Mouse (Mus musculus): Measurements from ENCODE around the gene Hspa1l. TPM values are rescaled to one million over a fixed set of nuclear protein-coding genes. Genes with fewer than 3 reads are reported as not detected.

Gene Hspa1l
- total and polyA plus RNA-seq, 2 experiments from 2014 or later: 0.76 to 0.99 TPM

DNA sequence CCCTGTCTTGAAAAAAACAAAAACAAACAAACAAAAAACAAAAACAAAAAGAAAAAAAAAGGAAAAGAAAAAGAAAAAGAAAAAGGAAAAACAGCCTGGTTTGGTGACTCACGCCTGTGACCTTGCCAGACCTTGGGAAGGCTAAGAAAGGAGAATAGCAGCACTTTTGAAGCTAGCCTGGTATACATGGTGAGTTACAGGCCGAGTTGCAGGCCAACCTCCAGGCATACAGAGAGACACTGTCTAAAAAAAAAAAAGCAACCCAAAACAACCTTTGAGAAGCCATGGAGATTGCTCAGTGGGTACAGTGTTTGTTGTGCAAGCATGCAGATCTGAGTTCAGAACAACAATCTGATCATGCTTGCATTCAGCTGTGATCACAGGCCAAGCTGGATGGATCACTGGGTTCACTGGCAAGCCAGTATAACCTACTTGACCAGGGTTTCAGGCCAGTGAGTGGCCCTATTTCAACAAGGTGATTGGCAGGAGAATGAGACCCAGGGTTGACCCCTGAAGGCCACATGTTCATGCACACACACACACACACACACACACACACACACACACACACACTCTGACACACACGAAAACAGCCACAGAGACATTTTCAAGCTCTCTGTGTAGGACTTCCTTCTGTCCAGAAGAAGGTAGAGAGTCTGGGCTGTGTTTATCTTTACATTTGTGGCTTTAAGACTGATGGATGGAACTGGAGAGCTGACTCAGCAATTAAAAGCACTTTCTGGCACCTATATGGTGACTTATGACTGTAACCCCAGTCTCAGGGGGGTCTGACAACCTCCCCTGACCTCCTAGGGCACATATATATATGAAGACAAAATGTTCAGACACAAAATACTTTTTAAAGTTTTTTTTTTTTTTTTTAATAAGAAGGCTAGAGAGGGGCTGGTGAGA, 3.3 kb downstream of the Hspa1l start:
- no peaks in the 10 kb centered on the region for H3K36me3 ChIP-seq (ENCODE audit: insufficient read depth, low read length)
- no peaks in the 10 kb centered on the region for H3K27me3 ChIP-seq (ENCODE audit: insufficient read depth, low read length)
- no peak for TF ChIP-seq CTCF (IDR thresholded peaks at IDR 0.05; ENCODE audit: low read depth)
- no peaks in the 10 kb centered on the region for H3K9me3 ChIP-seq (ENCODE audit: low read length)
- H3K4me3 ChIP-seq (ENCODE audit: low read length): no peak overlapping the region
- no peak overlapping the region for H3K4me2 ChIP-seq (ENCODE audit: low read depth, low read length)
- H3K4me1 ChIP-seq (ENCODE audit: insufficient read depth, low read length): peaks cover under 1% of the 10 kb centered on the region
- DNase-seq (ENCODE audit: low spot score) (no peak), ATAC-seq (no peak)
- 80% methylated on average over 3 of the region's 3 CpGs for WGBS
- H3K27ac ChIP-seq: no peak overlapping the region
- no peak overlapping the region for H3K9ac ChIP-seq (replicated peaks; ENCODE audit: low read length)

DNA sequence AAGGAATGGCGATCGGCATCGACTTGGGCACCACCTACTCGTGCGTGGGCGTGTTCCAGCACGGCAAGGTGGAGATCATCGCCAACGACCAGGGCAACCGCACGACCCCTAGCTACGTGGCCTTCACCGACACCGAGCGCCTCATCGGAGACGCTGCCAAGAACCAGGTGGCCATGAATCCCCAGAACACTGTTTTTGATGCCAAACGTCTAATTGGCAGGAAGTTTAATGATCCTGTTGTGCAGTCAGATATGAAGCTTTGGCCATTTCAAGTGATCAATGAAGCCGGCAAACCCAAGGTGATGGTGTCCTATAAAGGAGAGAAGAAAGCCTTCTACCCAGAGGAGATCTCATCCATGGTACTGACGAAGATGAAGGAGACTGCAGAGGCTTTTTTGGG, 4.5 kb downstream of the Hspa1l start:
- Histone ChIP-seq H3K27ac (no peak overlapping the region), H3K9me3 (ENCODE audit: low read length) (no peaks in the 10 kb centered on the region), H3K36me3 (ENCODE audit: insufficient read depth, low read length) (no peaks in the 10 kb centered on the region), H3K4me2 (ENCODE audit: low read depth, low read length) (no peak overlapping the region), H3K4me1 (ENCODE audit: insufficient read depth, low read length) (peaks cover 3% of the 10 kb centered on the region), H3K27me3 (ENCODE audit: insufficient read depth, low read length) (no peaks in the 10 kb centered on the region), H3K4me3 (ENCODE audit: low read length) (no peak overlapping the region), H3K9ac (replicated peaks; ENCODE audit: low read length) (no peak overlapping the region)
- 91% methylated on average over 20 of the region's 20 CpGs for WGBS
- ATAC-seq (no peak), DNase-seq (ENCODE audit: low spot score) (no peak)
- no peak for TF ChIP-seq CTCF (IDR thresholded peaks at IDR 0.05; ENCODE audit: low read depth)

DNA sequence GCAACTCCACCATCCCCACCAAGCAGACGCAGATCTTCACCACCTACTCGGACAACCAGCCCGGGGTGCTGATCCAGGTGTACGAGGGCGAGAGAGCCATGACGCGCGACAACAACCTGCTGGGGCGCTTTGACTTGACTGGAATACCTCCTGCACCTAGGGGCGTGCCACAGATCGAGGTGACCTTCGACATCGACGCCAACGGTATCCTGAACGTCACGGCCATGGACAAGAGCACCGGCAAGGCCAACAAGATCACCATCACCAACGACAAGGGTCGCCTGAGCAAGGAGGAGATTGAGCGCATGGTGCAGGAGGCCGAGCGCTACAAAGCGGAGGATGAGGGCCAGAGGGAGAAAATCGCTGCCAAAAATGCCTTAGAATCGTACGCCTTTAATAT, 5.7 kb downstream of the Hspa1l start:
- no peak for DNase-seq (ENCODE audit: low spot score)
- ATAC-seq: no peak
- H3K4me2 ChIP-seq (ENCODE audit: low read depth, low read length): no peak overlapping the region
- no peak for TF ChIP-seq CTCF (IDR thresholded peaks at IDR 0.05; ENCODE audit: low read depth)
- no peak overlapping the region for H3K27ac ChIP-seq
- H3K36me3 ChIP-seq (ENCODE audit: insufficient read depth, low read length): no peaks in the 10 kb centered on the region
- H3K9me3 ChIP-seq (ENCODE audit: low read length): no peaks in the 10 kb centered on the region
- no peaks in the 10 kb centered on the region for H3K27me3 ChIP-seq (ENCODE audit: insufficient read depth, low read length)
- H3K4me3 ChIP-seq (ENCODE audit: low read length): no peak overlapping the region
- H3K4me1 ChIP-seq (ENCODE audit: insufficient read depth, low read length): peaks cover 7% of the 10 kb centered on the region
- 90% methylated on average over 27 of the region's 27 CpGs for WGBS
- H3K9ac ChIP-seq (replicated peaks; ENCODE audit: low read length): no peak overlapping the region

DNA sequence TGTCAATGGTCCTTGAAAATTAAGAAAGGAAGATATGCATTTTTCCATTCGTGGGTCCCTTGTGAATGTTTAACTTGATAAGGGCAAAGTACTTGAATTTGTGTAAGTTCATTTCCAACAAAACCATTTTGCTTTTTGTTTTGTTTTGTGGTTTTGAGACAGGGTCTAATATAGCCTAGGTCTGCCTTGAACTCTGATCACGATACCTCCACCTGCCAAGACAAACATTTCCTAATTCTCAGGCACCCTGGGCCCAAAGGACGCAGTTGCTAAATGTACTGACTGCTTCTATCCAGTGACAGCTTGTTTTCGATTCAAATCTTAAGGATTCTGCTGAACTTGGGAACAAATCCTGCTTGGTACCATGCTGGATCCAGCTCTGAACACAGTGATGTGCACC, 7.1 kb downstream of the Hspa1l start:
- no peaks in the 10 kb centered on the region for H3K27me3 ChIP-seq (ENCODE audit: insufficient read depth, low read length)
- H3K4me3 ChIP-seq (ENCODE audit: low read length): no peak overlapping the region
- peaks cover 7% of the 10 kb centered on the region for H3K4me1 ChIP-seq (ENCODE audit: insufficient read depth, low read length)
- no peak for ATAC-seq
- 94% methylated on average over 4 of the region's 4 CpGs for WGBS
- H3K36me3 ChIP-seq (ENCODE audit: insufficient read depth, low read length): no peaks in the 10 kb centered on the region
- H3K9me3 ChIP-seq (ENCODE audit: low read length): no peaks in the 10 kb centered on the region
- H3K9ac ChIP-seq (replicated peaks; ENCODE audit: low read length): no peak overlapping the region
- H3K27ac ChIP-seq: no peak overlapping the region
- DNase-seq (ENCODE audit: low spot score): no peak
- H3K4me2 ChIP-seq (ENCODE audit: low read depth, low read length): no peak overlapping the region
- TF ChIP-seq CTCF (IDR thresholded peaks at IDR 0.05; ENCODE audit: low read depth): no peak

DNA sequence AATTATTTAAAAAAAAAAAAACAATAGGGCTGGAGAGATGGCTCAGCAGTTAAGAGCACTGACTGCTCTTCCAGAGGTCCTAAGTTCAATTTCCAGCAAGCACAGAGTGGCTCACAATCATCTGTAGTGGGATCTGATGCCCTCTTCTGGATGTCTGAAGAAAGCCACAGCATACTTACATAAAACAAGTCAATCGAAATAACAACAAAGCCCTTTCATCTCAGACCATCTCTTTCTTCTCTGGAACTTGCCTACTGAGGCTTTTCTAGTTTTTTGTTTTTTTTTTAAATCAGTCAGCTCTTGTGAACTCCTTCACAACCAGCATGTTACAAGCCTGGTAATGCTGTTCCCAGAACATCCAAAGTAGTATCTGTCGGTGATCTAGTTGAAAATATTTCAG, 8.2 kb downstream of the Hspa1l start:
- Histone ChIP-seq H3K9me3 (ENCODE audit: low read length) (no peaks in the 10 kb centered on the region), H3K36me3 (ENCODE audit: insufficient read depth, low read length) (peaks cover 5% of the 10 kb centered on the region; the same call in 1 of the 2 replicates), H3K27ac (peak overlapping the region; percentile 94; the same call in 1 of the 2 replicates), H3K4me1 (ENCODE audit: insufficient read depth, low read length) (peaks cover 7% of the 10 kb centered on the region), H3K9ac (replicated peaks; ENCODE audit: low read length) (peak overlapping the region; percentile 79; the same call in 1 of the 2 replicates), H3K4me2 (ENCODE audit: low read depth, low read length) (peak overlapping the region; percentile 78), H3K4me3 (ENCODE audit: low read length) (peak overlapping the region; percentile 79), H3K27me3 (ENCODE audit: insufficient read depth, low read length) (no peaks in the 10 kb centered on the region)
- DNase-seq (ENCODE audit: low spot score) (peak; percentile 70), ATAC-seq (no peak)
- 13% methylated on average over 2 of the region's 2 CpGs for WGBS
- peak; percentile 66 for TF ChIP-seq CTCF (IDR thresholded peaks at IDR 0.05; ENCODE audit: low read depth)

DNA sequence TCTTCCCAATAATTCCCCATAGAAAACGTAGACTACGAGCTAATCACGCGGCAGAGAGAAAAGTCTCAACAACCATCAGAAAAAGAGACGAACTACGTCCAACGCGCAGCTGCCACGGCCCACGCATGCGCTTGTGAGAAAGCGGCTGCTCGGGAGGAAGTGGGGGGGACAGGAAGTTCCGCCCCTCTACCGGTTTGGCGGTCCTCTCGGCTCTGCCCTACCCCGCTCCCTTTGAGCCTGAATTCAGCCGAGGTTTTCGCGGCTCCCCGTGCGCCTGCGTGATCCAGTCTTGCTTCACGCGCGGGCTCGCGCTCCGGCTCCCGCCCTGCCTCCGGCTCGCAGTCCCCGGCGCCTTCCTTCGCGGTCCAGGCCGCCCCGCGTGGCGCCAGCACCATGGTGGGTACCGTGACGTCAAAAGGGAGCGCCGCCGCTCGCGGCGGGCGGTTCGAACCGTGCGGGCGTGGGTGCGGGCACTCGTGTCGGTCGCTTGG, 9.2 kb downstream of the Hspa1l start, which contains the start of gene Lsm2:
TSS of gene Lsm2 (plus strand) at position 173 of the 491 bp plus-strand sequence.
- peak; percentile 95 for DNase-seq (ENCODE audit: low spot score)
- H3K4me2 ChIP-seq (ENCODE audit: low read depth, low read length): peak within 1 kb of the TSS; percentile 78
- TF ChIP-seq CTCF (IDR thresholded peaks at IDR 0.05; ENCODE audit: low read depth): no peak
- H3K4me3 ChIP-seq (ENCODE audit: low read length): peak within 1 kb of the TSS; percentile 79
- ATAC-seq: peak; percentile 96
- under 1% methylated on average over 56 of the region's 58 CpGs for WGBS
- H3K9ac ChIP-seq (replicated peaks; ENCODE audit: low read length): peak within 1 kb of the TSS; percentile 79
- H3K36me3 ChIP-seq (ENCODE audit: insufficient read depth, low read length): peaks cover 15% of the 10 kb centered on the region; the same call in 1 of the 2 replicates
- peaks cover 7% of the 10 kb centered on the region for H3K4me1 ChIP-seq (ENCODE audit: insufficient read depth, low read length)
- no peaks in the 10 kb centered on the region for H3K9me3 ChIP-seq (ENCODE audit: low read length)
- peak within 1 kb of the TSS; percentile 94 for H3K27ac ChIP-seq
- H3K27me3 ChIP-seq (ENCODE audit: insufficient read depth, low read length): no peaks in the 10 kb centered on the region

All from hindbrain, postnatal 0 days (tissue).